Mouse (Mus musculus) kidney, adult 2 months (tissue): ENCODE measurements around the gene Plbd2.

Experiments used
- CTCF ChIP-seq: fragments of 200-500 bp; conservative IDR thresholded peaks from 2 replicates; pipeline ENCODE4 v1.5.1; 2011; ENCODE audit warnings: low read depth, mild to moderate bottlenecking, control low read depth, low read length, moderate library complexity, mixed read lengths; ENCODE audit not compliant: insufficient read depth, insufficient read length
- POLR2A ChIP-seq: fragments of 200-500 bp; IDR thresholded peaks from one replicate; pipeline ENCODE4 v1.6.1; 2011; ENCODE audit warnings: low read depth, low read length, control low read depth

- TF ChIP-seq CTCF, result no peak
- no peak for TF ChIP-seq POLR2A
Measured at GRCm38 (mm10) chr5:120456253-120456652, 47.2 kb downstream of the Plbd2 start.
